Mouse (Mus musculus) right cerebral cortex, postnatal 4 days (tissue): ENCODE measurements around the gene Rps16.

ENCODE experiments used
- DNase-seq: peaks from one replicate; pipeline ENCODE4 v3.0.0-alpha.2; 2022

The Rps16 gene

DNA sequence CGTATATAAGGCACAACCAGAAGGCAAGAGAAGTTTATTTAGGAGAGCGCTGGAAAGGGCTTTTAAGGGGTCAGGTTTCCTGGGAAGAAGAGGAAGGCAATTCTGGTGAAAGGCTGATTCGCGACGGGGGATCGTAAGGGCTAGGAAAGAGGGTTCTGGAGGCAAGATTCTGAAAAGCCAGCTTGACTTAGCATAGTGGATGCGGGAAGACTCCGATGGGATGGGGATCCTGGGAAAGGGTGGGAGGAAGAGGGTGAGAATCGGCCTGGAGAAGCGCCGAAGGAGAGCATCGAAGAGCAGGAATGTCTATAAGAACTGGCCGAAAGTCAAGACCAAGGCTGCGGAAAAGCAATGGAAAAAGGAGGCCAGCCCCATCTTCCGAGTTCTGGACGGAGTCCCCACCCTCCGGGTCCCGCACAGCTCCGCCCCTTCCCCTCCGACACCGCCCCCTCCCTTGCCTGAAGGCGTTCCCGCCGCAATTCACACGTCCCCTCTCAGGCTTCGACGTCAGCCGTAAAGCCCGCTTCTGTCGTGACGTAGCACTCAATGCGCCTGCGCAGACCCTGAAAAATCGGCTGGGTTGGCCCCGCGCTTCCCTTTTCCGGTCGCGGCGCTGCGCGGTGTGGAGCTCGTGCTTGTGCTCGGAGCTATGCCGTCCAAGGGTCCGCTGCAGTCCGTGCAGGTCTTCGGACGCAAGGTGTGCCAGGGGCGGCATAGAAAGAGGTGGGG lies at the start of gene Rps16:
Gene Rps16, plus strand, starts transcription at position 498 of the 729 bp plus-strand sequence.
- peak; percentile 99 for DNase-seq

DNA sequence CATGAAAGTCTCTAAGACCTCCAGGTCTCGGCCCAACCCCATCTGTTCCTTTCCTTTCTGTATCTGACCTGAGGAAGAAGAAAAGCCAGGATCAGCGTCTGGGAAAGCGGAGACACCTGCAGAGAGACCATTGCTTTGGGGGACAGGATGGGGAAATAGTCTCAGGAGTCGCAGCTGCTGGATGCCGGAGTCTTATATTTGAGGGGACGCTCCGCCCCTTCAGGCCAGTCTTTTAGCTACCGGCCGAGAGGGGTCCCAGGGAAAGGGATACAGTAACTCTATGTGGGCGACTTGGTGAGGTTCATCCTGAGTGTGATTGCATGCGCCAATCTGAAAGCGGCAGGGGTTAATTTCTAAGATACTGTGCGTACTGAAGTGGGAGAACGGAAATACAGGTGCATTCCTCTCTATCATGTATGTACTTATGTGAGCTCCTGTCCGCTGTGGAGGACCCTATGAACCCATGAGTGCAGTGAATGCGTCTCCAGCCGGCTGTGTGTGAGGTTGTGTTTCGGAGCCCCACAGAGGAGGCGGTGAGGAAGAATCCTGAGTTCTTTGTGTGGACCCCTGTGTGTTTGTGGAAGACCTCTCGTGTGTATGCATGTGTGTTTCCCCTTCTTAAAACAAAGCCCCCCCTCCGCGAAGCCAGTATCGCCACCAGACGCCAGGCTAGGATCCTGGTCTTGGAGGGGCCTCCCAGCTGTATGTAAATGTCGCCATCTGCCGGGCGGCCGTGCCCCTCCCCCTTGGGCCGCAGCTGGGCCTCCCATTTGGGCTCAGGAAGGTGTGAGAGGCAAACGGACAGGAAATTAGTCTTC lies 48.6 kb upstream of the Rps16 start, which contains the start of gene Dll3:
Gene Dll3, minus strand, starts transcription at position 623 of the 818 bp plus-strand sequence.
- peak; percentile 61 for DNase-seq

DNA sequence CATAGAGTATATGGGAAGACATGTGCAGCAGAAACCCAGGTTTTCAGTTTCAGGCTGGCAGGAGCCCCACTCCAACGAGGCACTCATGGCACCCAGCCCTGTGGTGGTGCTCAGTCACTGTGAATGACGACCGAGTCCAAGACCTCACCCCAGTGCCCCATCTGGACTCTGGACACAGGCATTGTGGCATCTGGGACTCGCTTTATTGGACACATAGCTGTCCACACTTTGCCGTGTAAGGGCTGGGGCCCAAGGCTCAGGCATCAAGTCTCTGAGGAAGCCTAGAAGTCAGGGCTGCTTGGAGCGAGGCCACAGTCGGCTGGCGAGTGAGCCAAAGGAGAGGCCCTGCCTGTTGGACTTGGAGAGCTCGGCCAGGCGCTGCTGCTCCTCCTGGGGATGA lies 44.8 kb upstream of the Rps16 start:
- DNase-seq: no peak

DNA sequence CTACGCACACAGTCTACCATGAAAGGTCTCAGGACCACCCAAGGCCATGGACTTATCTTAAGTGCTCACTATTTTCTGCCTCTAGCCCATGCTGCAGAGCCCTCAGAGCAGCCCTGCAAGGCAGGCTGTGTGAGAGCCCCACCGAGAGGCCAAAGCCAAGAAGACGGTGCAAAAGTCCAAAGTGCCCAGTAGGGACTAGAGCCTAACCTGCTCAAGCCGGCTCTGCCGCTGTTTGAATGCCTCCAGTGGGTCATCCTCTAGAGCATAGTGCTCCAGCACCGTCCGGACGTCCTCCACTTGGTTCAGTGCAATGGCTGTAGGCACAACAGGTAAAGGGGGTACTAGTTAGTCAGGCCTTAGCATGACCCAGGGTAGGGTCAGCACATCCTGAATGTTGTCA lies 44.2 kb upstream of the Rps16 start:
- DNase-seq: no peak

DNA sequence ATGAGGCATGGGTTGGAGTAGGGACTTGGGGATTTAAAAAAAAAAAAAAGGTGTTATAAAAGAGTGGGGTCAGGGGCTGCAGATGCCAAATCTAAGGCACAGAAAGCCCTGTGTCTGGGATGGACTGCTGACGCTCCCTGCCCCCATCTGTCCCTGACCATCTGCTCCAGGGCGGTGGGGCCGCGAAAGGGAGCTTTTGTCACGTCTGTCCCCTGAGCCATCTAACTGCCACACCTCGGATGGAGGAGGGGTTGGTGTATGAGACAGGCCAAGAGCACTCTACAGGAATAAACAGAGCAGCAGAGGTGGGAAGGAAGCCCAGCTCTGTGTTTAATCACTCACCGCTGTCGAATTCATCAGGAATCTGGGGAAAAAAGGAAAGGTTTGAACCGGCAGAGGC lies 40.7 kb upstream of the Rps16 start:
- DNase-seq: no peak

DNA sequence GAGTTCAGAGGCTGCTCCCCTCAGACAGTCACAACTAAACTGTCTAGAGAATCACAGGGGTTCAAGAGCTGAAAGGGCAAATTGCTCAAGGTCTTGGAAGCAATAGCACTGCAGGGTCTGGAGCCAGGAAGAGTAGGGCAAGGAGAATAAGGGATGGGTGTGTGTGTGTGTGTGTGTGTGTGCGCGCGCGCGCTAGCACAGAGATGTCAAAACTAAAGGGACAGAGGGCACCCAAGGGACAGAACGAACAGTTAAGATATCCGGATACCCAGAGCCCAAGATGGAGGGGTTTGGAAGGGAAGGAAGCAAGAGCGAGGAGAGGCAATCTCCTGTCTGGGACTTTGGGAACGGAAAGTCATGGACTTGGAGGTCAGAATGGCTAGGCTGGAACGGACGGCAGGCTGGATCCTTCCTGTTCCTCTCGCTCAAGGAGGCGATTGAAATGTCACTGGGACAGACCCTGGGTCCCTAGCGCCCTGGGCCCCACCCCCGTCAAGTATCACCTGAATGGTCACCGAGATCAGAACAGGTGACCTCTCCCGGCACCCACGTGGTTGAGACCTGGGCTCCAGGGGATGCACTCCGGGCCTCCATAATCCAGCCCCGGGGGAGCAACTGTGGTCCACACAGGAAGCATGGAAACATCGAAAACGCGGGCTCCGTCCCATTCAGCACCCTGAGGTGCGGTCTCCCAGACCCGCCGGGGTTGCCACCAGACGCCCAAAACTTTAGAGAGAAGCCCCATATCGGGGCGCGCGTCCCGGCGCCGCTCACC lies 39.1 kb upstream of the Rps16 start:
- DNase-seq: no peak

DNA sequence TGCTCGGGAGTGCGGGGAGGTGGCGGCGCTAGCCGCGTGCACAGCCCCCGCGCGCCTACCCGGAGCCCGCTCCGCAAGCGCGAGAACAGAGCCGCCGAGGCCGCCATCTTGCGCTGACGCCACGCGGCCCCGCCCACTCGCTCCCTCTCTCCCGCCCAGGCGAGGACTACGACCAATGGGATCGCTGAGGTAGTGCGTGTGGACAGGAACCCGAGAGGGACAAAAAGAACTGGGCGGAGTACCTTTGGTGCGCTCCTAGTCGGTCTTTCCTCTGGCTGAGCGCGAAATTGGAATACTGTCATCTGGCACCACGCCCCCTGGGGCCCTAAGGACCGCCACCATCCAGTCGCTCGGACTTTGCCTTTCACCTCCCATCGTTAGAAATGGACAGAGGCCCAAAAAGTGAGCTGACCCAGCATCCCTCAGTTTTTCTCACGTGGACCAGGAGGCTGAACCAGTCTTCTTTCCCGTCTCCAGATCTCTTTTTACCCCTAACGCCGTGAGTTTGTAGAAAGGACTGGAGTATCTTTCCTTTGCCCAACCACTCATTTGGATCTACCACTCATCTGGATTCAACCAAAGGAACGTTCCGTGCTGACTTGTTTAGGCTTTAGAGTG lies 38.4 kb upstream of the Rps16 start, which contains the start of gene Timm50:
Gene Timm50, minus strand, starts transcription at position 147 of the 618 bp plus-strand sequence.
- DNase-seq: peak; percentile 97

DNA sequence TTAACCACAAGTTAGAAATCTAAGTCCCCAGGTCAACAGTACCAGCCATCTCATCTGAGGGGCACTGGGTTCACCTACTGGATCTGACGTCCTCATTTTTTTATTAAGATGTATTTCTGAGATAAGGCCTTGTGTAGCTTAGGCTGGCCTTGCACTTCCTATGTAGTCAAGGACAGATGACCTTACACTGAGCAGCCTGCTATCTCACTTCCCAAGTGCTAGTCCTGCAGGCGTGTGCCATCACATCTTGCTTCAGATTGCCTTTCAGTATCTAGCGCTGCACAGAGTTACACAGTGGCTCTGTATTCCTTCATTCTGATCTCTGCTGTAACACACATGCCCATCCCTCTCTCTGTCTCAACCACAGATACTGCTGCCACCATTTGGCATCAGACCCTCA lies 32.4 kb upstream of the Rps16 start:
- no peak for DNase-seq

DNA sequence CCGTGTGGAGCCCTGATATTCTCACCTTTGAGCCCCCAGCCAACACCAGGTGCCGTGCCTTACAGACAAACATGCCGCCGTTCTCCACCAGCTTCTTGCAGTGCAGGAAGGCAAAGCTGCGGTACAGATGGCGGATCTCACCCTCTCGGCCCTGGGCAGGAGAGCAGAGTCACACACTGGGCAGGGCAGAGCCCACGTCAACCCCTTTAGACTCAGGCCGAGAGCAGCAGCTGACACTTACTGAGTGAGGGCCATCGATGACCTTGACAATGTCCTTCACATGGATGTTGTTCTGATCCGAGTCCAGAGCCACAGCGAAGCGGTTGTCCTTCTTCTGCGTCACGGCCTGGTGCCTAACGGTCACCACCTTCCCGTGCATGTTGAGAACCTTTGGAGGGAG lies 31.7 kb upstream of the Rps16 start:
- no peak for DNase-seq

DNA sequence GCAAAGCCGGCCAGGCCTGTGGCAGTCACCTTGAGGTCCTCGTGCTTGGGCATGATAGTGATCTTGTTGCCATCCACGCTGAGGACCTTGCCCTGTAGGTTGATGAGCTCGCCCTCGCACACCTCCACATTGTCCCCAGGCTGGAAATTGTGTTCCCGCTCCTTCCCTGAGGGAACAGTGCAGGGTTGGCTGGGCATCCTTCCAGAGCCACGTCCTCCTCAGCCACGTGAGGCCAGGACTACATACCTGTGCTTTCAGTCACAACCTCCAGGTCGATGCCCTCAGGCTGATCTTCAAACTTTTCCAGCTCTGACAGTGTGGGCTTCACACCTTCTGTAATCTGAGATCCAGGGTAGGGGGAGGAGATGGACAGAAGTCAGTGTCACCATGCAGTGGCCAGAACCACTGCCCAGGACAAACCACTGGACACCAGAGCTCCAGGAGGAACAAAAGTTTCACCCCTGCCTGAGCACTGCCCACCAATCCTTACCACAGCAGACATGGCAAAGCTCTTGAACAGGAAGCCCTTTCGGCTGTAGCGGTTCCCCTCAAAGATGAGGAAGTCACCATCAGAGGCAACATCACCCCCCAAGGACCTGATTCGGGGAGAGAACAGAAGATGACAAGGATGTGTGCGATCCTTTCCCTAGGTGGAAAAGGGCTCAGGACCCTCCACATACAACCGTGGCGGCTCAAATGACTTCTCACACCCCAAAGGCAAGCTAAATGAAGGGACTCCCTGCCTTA lies 28.3 kb upstream of the Rps16 start:
- DNase-seq: no peak

DNA sequence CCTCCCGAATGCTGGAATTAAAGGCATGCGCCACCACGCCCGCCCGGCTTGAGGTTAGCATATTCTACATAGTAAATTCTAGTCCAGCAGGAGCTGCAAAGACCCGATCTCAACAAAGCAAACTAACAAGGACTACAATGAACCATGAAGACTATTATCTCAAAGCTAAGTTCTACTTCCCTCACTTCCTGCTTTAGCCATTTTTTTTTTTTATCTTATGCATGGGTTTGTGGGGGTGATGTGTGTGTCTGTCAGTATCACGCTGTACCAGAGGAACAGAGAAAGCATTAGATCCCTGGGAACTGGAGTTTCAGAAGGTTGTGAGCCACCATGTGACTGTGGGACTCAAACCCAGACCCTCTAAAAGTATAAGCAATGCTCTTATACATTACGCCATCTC lies 25.2 kb upstream of the Rps16 start:
- DNase-seq: no peak

DNA sequence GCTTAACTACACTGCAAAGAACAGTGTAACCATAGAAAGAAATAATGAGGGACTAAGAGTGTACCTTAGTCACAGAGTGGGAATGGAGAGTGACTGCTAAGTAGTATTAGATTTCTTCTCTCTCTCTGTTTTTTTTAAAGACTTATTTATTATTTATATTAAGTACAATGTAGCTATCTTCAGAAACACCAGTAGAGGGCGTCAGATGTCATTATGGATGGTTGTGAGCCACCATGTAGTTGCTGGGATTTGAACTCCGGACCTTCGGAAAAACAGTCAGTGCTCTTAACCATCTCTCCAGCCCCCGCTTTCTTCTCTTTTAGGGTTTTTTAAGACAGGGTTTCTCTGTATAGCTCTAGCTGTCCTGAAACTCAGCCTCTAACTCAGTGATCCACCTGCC lies 24.0 kb upstream of the Rps16 start:
- DNase-seq: no peak

DNA sequence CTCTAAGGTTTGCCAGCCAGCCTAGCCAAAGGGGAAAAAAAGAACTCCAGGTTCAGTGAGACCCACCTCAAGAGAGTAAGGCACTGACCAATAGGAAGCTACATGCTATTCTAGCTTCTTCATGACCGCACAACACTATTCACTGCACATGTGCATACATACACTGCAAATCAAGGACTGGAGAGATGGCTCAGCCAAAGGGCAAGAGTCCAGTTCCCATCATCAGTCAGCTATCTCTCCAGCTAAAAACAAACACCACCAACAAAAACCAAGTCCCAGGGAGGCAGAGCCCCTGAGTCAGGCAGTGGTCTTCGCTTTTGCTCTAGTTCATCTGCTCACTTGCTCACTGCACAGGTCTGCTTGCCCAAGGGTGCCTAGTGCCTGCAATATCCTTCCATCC lies 22.2 kb upstream of the Rps16 start:
- no peak for DNase-seq

DNA sequence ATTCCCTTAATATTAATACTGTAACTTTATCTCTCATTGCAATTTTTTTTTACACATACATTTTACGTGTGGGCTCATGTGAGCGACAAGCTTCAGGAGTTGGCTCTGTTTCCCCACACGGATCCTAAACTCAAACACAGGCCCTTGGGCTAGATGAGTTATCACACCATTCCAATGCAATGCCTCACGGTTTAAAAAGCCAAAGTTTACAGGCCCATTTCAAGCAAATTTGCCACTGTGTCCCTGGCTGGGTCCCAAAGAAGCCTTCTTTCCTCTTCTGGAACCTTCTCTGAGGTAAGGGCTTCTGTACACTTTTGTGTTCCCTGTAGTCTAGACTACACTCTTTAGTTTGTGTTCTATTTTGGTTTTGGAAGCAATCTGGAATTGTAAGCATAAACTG lies 15.9 kb upstream of the Rps16 start:
- no peak for DNase-seq

DNA sequence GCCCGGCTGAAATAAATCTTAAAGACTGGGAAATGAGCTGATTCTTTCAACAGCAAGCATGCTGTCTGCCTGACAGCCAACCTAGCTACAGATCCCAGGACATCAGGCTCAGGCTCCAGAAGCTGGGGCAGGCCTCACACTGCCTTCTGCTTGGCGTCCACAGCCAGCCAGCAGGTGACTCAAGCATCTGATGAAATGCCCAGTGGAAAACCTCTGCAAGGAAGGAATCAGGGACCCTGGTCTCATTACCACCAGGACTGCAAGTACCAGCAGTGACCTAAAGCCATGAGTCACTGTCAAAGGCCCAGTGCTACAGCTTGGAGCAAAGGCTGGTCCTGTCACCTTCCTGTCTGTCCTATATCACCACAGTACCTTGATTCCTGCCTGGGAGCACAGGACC lies 15.0 kb upstream of the Rps16 start:
- DNase-seq: no peak

DNA sequence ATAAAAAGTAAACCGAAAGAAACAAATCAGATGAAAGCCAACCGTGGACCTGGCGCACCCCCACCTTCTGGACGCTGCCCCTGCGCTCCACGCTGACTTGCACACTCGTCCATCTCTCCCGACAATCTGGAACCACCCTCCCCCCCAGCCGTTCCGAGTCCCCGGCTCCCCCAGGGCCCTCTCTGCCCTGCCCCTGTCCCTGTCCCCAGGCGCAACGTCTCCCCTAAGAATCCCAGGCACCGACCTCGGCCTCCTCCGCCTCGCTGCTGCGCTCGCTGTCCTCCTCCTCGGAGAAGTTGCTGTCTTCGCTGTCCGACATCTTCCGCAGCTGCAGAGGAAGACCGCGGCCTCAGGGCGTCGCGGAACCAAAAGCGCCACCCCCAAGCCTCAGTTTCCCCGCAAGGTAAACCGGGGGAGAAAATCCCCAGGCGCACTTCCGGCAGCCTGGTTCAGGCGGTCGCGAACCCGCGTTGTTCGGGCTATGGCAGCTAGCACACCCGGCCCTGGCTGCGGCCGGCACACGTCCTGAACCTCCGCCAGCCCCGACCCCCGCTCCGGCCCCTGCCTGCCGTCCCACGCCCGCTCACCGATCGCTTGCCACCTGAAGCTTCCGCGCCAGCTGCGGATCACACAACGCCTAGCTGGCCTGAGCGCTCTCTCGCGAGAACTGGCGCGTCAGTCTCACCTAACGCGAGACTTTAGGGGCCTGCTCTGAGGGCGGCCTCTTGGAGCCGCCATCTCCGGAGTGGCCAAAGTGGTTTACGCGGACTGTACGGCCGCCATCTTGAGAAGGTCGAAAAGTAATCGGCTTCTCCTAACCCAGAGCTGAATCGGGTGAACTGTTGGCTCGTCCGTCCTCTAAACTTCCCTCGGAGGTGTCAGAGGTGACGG lies 12.1 kb upstream of the Rps16 start, which contains the start of gene Supt5:
Gene Supt5, minus strand, starts transcription at position 639 of the 891 bp plus-strand sequence.
- DNase-seq: peak; percentile 91

DNA sequence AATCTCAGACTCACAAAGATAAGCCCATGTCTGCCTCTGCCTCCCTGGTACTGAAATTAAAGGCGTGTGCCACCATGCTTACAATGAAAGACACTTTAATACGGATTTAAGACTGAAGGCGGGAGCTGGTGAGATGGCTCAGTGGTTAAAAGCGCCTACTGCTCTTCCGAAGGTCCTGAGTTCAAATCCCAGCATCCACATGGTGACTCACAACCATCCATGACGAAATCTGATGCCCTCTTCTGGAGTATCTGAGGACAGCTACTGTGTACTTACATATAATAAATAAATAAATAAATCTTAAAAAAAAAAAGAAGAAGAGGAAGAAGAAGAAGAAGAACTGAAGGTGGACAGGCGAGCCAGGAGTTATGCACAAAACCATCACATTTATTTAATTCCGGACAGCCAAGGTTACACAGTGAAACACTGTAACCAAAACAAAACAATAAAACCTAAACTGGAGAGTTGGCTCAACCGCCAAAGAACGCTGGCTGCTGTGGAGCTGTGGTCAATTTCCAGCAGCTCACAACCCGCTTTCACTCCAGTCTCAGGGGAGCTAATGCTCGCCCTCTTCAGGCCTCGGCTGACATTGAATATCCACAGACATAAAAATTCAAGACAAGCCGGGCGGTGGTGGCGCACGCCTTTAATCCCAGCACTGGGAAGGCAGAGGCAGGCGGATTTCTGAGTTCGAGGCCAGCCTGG lies 11.1 kb upstream of the Rps16 start:
- DNase-seq: no peak

DNA sequence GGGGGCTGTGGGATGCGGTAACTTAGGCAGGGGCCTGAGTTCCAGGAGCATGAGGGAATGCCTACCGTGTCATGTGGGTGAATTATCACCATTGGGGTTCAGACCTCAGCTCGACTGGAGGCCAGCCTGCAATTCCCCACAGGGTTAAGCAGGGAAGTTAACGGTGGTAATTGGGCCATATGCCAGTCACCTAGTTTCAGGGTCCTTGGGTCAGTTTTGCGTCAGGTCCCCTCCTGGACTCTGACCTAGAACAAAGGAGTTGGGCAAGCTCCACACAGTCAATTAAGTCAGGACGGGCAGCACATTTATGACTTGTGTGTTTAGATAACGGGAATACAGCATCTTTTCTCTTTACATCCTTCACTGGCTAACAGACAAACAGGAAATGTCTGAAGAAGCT lies 9.1 kb upstream of the Rps16 start:
- DNase-seq: no peak

DNA sequence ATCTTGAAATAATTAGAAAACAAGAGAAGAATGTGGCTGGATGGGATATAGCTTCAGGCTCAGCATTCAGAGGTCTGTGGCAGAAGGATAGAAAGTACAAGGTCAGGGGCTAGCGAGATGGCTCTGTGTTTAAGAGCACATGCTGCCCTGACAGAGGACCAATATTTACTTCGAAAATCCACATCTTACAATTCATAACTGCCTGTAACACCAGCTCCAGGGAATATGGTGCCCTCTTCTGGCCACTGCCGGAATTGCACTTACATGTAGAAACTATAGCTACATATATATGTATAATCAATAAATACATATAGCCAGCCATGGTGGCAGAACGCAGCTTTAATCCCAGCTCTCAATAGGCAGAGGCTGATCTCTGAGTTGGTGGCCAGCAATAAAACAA lies 5.8 kb upstream of the Rps16 start:
- DNase-seq: peak; percentile 81

DNA sequence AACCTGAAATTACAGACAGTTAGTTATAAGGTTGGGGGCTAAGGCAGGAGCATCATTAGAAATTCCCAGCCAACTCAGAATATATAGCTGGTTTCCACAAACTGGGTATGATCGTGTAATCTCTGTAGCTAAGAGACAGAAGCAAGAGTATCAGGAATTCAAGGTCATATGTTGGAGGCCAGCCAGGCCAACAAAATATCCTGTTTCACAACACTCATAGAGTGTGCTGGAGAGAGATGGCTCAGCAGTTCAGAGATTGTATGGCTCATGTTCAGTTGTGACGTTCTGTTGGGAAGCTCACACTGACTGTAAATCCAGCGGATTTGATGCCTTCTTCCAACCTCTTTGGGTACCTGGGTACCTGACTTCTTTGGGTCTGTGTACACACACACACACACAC lies 2.7 kb upstream of the Rps16 start:
- no peak for DNase-seq
